Mouse (Mus musculus): ENCODE results near the gene Fxr1. TPM values are rescaled to one million over a fixed set of nuclear protein-coding genes. Genes with fewer than 3 reads are reported as not detected.
"Not testable (repeated sequence)": the region's sequence is repeated elsewhere in the genome, so short reads cannot be mapped to it uniquely, and the experiment has no call there.

Gene Fxr1
- polyA plus RNA-seq, 1 experiment from 2014 or later, result 44.2 TPM

DNA sequence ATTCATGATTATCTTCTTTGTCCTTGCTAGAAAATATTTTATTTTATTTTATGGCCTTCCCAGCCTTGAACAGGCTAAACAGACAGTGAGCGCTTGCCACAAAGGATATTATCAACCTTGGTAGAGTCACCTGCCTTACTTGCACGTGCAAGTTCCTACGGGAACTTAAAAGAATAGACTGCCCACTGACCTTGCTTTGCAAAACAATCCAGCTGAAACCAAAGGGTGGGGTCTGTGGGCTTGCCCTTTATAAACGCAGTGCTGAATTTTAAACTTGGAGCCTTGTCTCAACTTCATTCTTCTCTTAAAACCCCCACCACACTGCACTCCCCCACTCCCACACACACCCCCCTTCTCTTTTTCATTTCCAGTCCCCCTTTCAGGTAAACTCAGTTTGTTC lies 12.1 kb upstream of the Fxr1 start:
- Histone ChIP-seq H3K4me1 (replicated peaks) (no peaks in the 10 kb centered on the region), H3K9me3 (no peaks in the 10 kb centered on the region), H3K4me2 (no peak overlapping the region), H3K27ac (replicated peaks) (no peak overlapping the region), H3K36me3 (no peaks in the 10 kb centered on the region), H3K27me3 (no peaks in the 10 kb centered on the region), H3K9ac (no peak overlapping the region), H3K4me3 (no peak overlapping the region)
- 63% methylated on average over 4 of the region's 4 CpGs for WGBS
- no peak for ATAC-seq (ENCODE audit: low read depth)

DNA sequence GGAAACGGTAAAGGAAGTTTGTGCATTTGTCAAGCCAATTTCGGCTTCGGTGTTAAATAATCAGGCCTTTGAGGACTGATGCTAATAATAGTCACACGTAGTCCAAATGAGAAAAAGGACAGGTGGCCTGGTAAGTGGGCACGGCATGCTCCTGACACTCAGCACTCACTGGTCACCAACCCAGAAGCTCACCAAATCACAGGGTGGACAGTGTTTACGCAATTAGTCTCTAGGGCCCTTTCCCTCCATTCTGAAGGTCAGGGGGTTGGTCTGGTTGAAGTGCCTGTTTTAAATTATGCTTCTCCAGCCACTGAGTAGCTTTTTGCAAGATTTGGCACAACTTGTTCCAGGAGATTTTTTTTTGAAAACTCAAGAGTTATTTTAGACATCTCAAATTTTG lies 11.6 kb upstream of the Fxr1 start:
- no peaks in the 10 kb centered on the region for H3K27me3 ChIP-seq
- H3K9me3 ChIP-seq, result no peaks in the 10 kb centered on the region
- H3K27ac ChIP-seq (replicated peaks), result no peak overlapping the region
- no peaks in the 10 kb centered on the region for H3K4me1 ChIP-seq (replicated peaks)
- H3K4me2 ChIP-seq, result no peak overlapping the region
- H3K9ac ChIP-seq, result no peak overlapping the region
- 78% methylated on average over 6 of the region's 6 CpGs for WGBS
- H3K36me3 ChIP-seq, result no peaks in the 10 kb centered on the region
- ATAC-seq (ENCODE audit: low read depth), result no peak
- no peak overlapping the region for H3K4me3 ChIP-seq

DNA sequence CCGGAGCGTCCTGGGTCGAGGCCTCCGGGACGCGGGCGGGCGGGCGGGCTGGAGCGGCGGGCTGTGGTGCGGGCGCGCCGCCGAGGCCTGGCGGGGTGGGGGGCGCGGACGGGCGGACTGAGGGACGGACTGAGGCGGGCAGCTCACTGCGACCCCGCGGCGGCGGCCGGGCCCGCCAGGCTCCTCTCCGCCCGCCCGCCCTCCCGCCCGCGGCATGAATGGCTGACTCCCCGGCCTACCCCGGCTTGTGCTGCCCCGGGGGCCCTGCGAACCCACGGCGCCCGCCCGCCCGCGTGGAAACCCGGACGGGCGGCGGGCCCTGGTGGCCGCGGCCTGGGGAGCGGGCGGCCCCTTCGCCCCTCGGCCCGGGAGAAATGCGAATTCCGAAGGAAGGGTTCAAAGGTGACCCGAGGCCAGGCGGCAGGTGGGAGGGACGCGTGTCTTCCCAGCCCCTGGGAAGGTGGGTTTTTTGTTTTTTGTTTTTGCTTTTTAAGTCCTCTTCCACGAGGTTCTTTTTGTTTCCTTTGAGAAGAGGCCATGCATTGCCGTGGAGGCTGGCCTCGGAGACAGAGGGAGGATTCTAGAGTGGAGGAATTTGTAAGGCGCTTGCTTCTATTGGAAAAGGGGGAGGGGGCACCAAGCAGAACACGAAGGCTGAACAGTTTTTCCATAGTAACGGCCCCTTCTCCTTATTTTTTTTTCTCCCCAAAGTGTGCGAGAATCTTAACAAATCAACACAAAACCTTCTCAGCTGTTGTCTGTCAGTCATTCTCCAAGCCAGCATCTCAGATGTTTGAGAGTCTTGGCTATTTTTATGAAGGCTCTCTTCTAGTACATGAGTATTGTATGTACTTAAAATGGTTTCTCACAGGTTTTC lies 877 bp downstream of the Fxr1 start:
- WGBS, result under 1% methylated on average over 51 of the region's 70 CpGs
- peak; percentile 66; the same call in 1 of the 2 replicates for ATAC-seq (ENCODE audit: low read depth)
- H3K27ac ChIP-seq (replicated peaks), result peak overlapping the region; percentile 94

DNA sequence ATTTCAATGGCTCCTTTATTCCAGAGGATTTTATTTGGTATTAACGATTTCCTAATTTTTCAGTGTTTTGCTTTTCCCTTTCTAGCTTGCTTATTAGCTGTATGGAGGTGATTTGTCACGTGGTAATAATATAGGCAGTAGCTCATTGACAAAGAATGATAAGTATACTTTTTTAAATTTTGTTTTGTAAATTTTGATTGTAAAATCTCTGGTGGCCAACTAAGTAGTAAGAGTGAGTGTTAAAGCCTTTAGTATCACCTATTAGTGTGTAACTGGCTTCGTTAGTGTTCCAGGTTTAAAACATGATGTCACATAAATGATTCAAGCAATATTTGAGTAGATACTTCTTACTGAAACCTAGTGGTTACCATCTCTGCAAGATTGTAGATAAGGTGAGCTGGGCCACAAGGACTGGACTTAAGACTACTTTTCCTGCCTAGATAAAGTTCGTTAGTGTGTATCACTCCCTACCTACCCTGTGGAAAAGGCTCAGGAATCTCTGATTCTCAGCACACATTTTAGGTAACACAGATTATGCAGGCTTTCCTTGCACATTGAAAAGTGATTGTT lies 1.6 kb downstream of the Fxr1 start:
- Histone ChIP-seq H3K27me3 (peaks cover 7% of the 10 kb centered on the region; the same call in 1 of the 2 replicates), H3K36me3 (no peaks in the 10 kb centered on the region), H3K4me2 (peak overlapping the region; percentile 78), H3K9ac (peak overlapping the region; percentile 98), H3K27ac (replicated peaks) (no peak overlapping the region), H3K9me3 (no peaks in the 10 kb centered on the region), H3K4me3 (peak overlapping the region; percentile 94), H3K4me1 (replicated peaks) (peaks cover 27% of the 10 kb centered on the region)
- WGBS, result 71% methylated on average over 4 of the region's 4 CpGs
- no peak for ATAC-seq (ENCODE audit: low read depth)

More for the DNA sequence above, 877 bp downstream of the Fxr1 start:
- Histone ChIP-seq H3K27me3 (peaks cover 7% of the 10 kb centered on the region; the same call in 1 of the 2 replicates), H3K4me2 (peak overlapping the region; percentile 78), H3K9ac (peak overlapping the region; percentile 98), H3K4me3 (peak overlapping the region; percentile 94), H3K36me3 (no peaks in the 10 kb centered on the region), H3K4me1 (replicated peaks) (peaks cover 27% of the 10 kb centered on the region), H3K9me3 (no peaks in the 10 kb centered on the region)

DNA sequence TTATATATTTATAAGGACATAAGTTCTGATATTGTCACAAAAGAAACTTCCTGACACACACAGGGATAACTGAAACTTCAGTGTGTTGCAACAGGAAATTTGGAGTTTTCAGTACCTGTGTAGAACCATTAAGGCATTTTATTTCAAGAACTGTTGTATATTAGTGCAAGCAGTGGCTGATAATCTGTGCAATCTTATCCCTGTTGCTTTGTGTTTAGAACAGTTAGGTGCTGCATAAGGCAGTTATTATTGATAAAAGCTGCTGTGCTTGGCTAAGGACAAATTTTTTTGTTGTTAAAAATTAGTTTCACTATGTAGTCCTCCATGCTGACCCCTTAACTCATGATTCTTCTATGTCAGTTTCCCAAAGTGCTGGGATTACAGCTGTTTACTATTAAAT lies 9.2 kb downstream of the Fxr1 start:
- Histone ChIP-seq H3K9me3 (no peaks in the 10 kb centered on the region), H3K4me3 (no peak overlapping the region), H3K4me2 (no peak overlapping the region), H3K27me3 (no peaks in the 10 kb centered on the region), H3K4me1 (replicated peaks) (peaks cover 2% of the 10 kb centered on the region; the same call in 1 of the 2 replicates), H3K36me3 (no peaks in the 10 kb centered on the region), H3K27ac (replicated peaks) (no peak overlapping the region), H3K9ac (no peak overlapping the region)
- no peak for ATAC-seq (ENCODE audit: low read depth)

DNA sequence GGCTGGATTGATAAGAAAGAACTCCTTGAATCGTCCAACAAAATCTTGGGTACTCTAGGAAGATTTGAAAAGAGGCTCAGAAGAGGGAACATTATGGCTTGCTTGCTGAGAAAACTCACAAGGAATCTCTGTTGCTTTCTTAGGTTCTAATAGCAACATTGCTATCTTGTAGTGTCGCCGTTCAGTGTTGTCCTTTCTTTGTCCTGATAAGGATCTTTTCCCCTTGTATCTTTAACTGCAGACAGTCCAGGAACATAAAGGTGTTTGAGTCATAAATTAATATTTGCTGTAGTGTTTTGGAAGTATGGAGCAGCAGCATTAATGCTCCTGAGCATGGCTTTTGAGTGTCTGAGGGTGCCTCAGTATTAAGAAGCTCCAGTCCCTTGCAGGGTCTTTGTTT lies 10.9 kb downstream of the Fxr1 start:
- Histone ChIP-seq H3K36me3 (no peaks in the 10 kb centered on the region), H3K27me3 (no peaks in the 10 kb centered on the region), H3K4me3 (no peak overlapping the region), H3K27ac (replicated peaks) (no peak overlapping the region), H3K4me1 (replicated peaks) (peaks cover 6% of the 10 kb centered on the region; the same call in 1 of the 2 replicates), H3K4me2 (no peak overlapping the region), H3K9ac (no peak overlapping the region), H3K9me3 (no peaks in the 10 kb centered on the region)
- ATAC-seq (ENCODE audit: low read depth), result no peak
- 96% methylated on average over 3 of the region's 3 CpGs for WGBS

DNA sequence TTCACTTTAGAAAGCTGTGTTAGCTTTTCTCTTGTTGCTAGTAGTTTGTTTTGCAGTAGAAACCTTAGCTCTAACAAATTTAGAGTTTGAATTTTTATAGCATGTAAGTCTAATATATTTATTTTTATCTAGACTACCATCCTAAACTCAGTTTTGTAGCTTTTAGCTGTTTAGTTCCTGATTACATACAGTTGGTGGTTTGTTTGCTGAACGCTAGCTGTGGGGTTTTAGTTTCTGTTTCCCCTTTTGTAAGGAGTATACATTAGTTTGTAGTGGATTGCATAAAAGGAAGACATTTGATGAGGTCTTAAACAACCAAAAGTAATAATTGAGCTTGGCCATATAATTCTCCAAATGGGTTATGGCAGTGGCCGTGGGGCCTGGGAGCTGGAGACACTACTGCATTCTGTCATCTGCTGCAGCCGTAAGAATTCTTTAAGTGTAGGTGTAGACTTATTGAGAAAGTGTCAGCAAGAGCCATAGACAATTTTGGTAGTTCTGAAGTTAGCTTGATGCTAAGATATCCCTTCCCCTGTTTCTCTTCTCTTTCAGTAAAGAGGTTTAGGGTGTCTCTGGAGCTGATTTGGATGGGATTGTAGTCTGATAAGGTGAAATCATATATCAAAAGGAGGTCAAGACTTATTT lies 14.1 kb downstream of the Fxr1 start:
- H3K9me3 ChIP-seq, result no peaks in the 10 kb centered on the region
- H3K36me3 ChIP-seq, result no peaks in the 10 kb centered on the region
- 84% methylated on average over 3 of the region's 3 CpGs for WGBS
- H3K27ac ChIP-seq (replicated peaks), result no peak overlapping the region
- no peak overlapping the region for H3K4me2 ChIP-seq
- H3K4me3 ChIP-seq, result no peak overlapping the region
- no peaks in the 10 kb centered on the region for H3K27me3 ChIP-seq
- peaks cover 10% of the 10 kb centered on the region for H3K4me1 ChIP-seq (replicated peaks)
- no peak overlapping the region for H3K9ac ChIP-seq
- no peak for ATAC-seq (ENCODE audit: low read depth)

DNA sequence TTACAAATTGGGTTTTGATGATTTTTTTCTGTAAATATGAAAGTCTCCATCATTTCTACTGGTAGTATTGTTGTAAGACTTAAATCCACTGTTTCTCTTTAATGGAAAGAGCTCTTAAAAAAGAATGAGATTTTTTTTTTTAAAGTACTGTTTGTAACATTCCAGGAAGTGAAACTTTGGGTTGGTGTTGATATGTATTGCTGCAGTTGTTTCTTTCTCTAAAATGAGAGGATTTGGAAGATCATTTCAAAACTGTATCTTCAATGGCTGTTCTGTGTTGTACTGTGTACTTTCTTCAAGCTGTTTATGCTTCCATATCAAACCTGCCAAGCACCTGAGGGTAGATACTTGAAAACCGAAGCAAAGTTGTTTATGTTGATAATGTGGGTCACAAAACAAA lies 15.1 kb downstream of the Fxr1 start:
- Histone ChIP-seq H3K27me3 (no peaks in the 10 kb centered on the region), H3K9ac (no peak overlapping the region), H3K36me3 (no peaks in the 10 kb centered on the region), H3K4me3 (no peak overlapping the region), H3K4me2 (no peak overlapping the region), H3K27ac (replicated peaks) (no peak overlapping the region), H3K4me1 (replicated peaks) (peaks cover 10% of the 10 kb centered on the region), H3K9me3 (no peaks in the 10 kb centered on the region)
- 88% methylated on average over 1 of the region's 1 CpGs for WGBS
- no peak for ATAC-seq (ENCODE audit: low read depth)

DNA sequence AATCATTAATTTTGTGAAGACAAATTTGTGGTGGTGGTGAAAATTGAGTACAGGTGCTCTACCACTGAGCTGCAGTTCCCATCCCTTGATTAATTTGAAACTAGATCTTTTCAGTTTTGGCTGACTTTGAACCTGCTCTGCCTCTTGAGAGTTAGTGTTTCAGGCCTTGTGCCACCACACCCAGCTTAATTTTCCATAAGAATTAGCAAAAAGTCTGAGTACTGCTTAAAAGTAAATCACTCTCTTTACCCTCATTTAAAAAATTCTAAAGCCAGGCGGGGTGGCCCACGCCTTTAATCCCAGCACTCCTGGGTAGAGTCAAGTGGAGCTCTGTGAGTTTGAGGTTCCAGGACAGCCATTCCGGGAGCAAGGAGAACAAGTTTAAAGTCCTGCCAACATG lies 16.0 kb downstream of the Fxr1 start:
- ATAC-seq (ENCODE audit: low read depth), result no peak
- Histone ChIP-seq H3K9ac (no peak overlapping the region), H3K4me2 (no peak overlapping the region), H3K4me3 (no peak overlapping the region), H3K4me1 (replicated peaks) (peaks cover 10% of the 10 kb centered on the region), H3K27ac (replicated peaks) (no peak overlapping the region), H3K27me3 (no peaks in the 10 kb centered on the region), H3K36me3 (no peaks in the 10 kb centered on the region), H3K9me3 (no peaks in the 10 kb centered on the region)
- WGBS, result 84% methylated on average over 3 of the region's 3 CpGs

DNA sequence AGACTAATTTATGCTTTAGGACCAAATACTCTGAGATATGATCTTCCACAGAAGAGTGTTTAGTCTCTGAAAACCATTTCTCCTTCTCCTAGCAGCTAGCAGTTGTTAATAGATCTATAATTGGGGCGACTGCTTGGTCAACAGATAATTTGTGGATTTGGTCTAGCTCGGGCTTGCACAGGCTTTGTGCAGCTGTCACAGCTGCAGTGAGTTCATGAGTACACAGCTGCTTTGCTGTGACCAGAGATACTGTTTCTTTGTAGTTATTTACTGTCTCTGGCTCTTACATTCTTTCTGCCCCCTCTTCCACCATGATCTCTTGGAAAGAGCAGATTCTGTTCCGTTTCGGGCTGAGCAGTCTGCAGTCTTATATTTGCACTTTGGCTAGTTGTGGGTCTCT lies 22.2 kb downstream of the Fxr1 start:
- no peak overlapping the region for H3K4me2 ChIP-seq
- WGBS, result 94% methylated on average over 4 of the region's 4 CpGs
- no peak overlapping the region for H3K9ac ChIP-seq
- H3K4me1 ChIP-seq (replicated peaks), result peaks cover 4% of the 10 kb centered on the region; the same call in 1 of the 2 replicates
- no peak overlapping the region for H3K27ac ChIP-seq (replicated peaks)
- no peak overlapping the region for H3K4me3 ChIP-seq
- peaks cover 28% of the 10 kb centered on the region for H3K36me3 ChIP-seq
- H3K27me3 ChIP-seq, result no peaks in the 10 kb centered on the region
- ATAC-seq (ENCODE audit: low read depth), result no peak
- no peaks in the 10 kb centered on the region for H3K9me3 ChIP-seq

DNA sequence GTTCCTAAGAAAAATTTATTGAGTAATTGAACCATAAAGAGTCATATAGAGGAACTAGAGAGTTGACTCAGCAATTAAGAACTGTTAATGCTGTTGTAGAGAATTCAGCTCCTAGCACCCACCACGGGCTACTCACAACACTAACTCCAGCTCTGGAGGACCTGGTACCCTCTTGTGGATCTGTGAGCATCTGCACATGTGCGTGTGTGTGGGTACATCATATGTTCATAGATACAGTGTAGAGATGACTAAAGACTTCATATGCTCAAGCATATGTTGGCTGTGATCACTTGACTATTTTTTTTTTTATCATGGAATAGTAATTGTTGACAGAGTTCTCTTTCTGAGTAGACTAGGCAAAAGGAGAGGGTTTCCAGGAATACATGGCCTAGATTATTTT lies 42.6 kb downstream of the Fxr1 start:
- Histone ChIP-seq H3K27ac (replicated peaks) (no peak overlapping the region), H3K4me2 (no peak overlapping the region), H3K9ac (no peak overlapping the region), H3K4me1 (replicated peaks) (no peaks in the 10 kb centered on the region), H3K4me3 (no peak overlapping the region), H3K36me3 (peaks cover 39% of the 10 kb centered on the region), H3K27me3 (no peaks in the 10 kb centered on the region), H3K9me3 (no peaks in the 10 kb centered on the region)
- ATAC-seq (ENCODE audit: low read depth), result no peak
- 89% methylated on average over 2 of the region's 2 CpGs for WGBS

DNA sequence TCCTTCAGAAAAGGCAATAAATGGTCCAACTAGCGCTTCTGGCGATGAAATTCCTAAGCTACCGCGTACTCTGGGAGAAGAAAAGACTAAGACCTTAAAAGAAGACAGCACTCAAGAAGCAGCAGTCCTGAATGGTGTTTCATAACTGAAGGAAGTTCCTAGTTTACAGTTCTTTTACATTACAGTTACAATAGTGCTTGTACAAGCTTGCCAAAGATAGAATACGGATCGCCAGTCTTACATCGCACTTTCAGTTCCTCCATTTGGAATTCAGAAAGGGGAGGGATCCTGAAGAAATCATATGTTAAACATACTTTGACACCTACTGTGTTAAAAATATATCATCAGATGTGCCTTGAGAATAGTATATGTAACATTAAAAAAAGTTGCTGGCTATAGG lies 49.2 kb downstream of the Fxr1 start:
- H3K9ac ChIP-seq; H3K27ac ChIP-seq (replicated peaks): not testable (repeated sequence)
- 94% methylated on average over 7 of the region's 7 CpGs for WGBS

More for the DNA sequence above, 49.2 kb downstream of the Fxr1 start:
- H3K4me2 ChIP-seq; H3K27me3 ChIP-seq; ATAC-seq (ENCODE audit: low read depth); H3K4me1 ChIP-seq (replicated peaks); H3K4me3 ChIP-seq; H3K9me3 ChIP-seq: not testable (repeated sequence)
- peaks cover 32% of the 10 kb centered on the region for H3K36me3 ChIP-seq

Data from neural tube, embryonic 13.5 days (tissue).